Mouse (Mus musculus) C2C12 (cell line): ENCODE measurements at regions not wholly inside any gene's neighbourhood (a gene's known extent, or its start where the extent isn't known, plus 50 kb on each side); places are given as distances from the start of the nearest gene placed in this dataset.

Source experiments
- CEBPB ChIP-seq: IDR thresholded peaks from one replicate; pipeline ENCODE4 v1.6.1; 2011; ENCODE audit warnings: low read depth, mild to moderate bottlenecking, control low read depth, moderate library complexity
- CTCF ChIP-seq: IDR thresholded peaks from one replicate; pipeline ENCODE4 v1.5.1; 2011; ENCODE audit not compliant: control insufficient read depth, insufficient read depth, insufficient read length
- FOSL1 ChIP-seq: IDR thresholded peaks from one replicate; pipeline ENCODE4 v1.8.0; 2011; ENCODE audit warnings: mild to moderate bottlenecking, low read length; ENCODE audit not compliant: poor library complexity, insufficient read depth, severe bottlenecking
- MAX ChIP-seq: IDR thresholded peaks from one replicate; pipeline ENCODE4 v1.6.1; 2011; ENCODE audit warnings: mild to moderate bottlenecking, control low read depth
- MYOD1 ChIP-seq: IDR thresholded peaks from one replicate; pipeline ENCODE4 v1.6.1; 2011; ENCODE audit warnings: low read depth; ENCODE audit not compliant: control insufficient read depth, insufficient read length
- MYOG ChIP-seq: IDR thresholded peaks from one replicate; pipeline ENCODE4 v1.6.1; 2011; ENCODE audit not compliant: control insufficient read depth, insufficient read length; ENCODE audit errors: extremely low read depth
- USF1 ChIP-seq: IDR thresholded peaks from one replicate; pipeline ENCODE4 v1.6.1; 2011; ENCODE audit warnings: low read depth, mild to moderate bottlenecking, control low read depth, moderate library complexity

DNA sequence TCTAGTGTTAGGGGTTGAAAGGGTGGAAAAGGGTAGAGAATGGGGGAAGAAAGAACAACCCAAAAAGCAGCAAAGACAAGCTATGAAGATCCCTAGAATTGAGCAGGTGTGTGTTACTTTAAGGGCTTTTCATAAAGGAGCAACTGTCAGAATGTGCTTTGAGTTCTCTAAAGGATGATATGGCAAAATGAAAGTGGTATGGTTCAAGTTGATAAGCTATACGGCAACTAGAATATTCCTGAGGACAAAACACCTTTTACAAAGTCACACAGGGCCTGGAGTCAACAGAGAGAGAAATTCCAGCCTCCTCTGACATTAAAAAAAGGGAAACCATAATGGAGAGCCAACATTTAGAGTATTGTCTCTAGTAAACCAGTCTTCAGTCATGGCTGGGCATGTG is 320.6 kb upstream of the Pard3b start:
- TF ChIP-seq CTCF (no peak), MYOD1 (no peak), USF1 (no peak), MAX (no peak), MYOG (no peak), CEBPB (no peak), FOSL1 (no peak)
